Mouse (Mus musculus): ENCODE data around the gene Vamp2. TPM values are rescaled to one million over a fixed set of nuclear protein-coding genes. Genes with fewer than 3 reads are reported as not detected.

The Vamp2 gene
- total and polyA plus RNA-seq, 3 experiments: 5.8 to 104 (median 31.8) TPM

DNA sequence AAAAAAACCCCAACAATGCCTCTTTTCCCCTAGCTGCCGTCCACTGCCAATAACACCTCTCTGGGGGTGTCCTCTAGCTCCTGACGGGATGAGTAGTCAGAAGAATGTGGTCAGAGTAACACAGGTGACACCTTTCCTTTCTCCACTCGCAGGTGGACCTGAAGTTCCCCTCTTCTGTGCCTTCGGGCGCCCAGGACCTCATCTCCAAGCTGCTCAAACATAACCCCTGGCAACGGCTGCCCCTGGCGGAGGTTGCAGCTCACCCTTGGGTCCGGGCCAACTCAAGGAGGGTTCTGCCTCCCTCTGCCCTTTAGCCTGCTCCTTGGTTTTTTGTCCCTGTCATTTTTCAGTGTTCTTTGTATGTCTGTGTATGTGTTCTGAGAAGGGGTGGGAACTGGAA, 37.5 kb upstream of the Vamp2 start:
- DNase-seq (ENCODE audit: low spot score) (no peak), ATAC-seq (ENCODE audit: extremely low read depth, insufficient number of reproducible peaks, low FRiP score, poor library complexity, severe bottlenecking) (no peak)
- H3K36me3 ChIP-seq (replicated peaks): peaks cover 82% of the 10 kb centered on the region
- H3K4me3 ChIP-seq (ENCODE audit: low read depth, low read length): no peak overlapping the region
- no peaks in the 10 kb centered on the region; the same call in 1 of the 2 replicates for H3K27me3 ChIP-seq (ENCODE audit: insufficient read depth, low read length)
- TF ChIP-seq GATA1 (IDR thresholded peaks at IDR 0.05; ENCODE audit: borderline replicate concordance, low read length): no peak
- no peak for TF ChIP-seq POLR2AphosphoS5 (IDR thresholded peaks at IDR 0.05; ENCODE audit: insufficient replicate concordance, low read depth, low read length)
- no peak for TF ChIP-seq CTCF (IDR thresholded peaks at IDR 0.05; ENCODE audit: low read depth, low read length)
- TF ChIP-seq TAL1 (conservative IDR thresholded peaks at IDR 0.05; ENCODE audit: low read depth, low read length): no peak
- no peak for TF ChIP-seq GATA2 (IDR thresholded peaks at IDR 0.05; ENCODE audit: borderline replicate concordance, low read depth, low read length)
- no peaks in the 10 kb centered on the region for H3K9me3 ChIP-seq (replicated peaks)
- peaks cover 51% of the 10 kb centered on the region for H3K4me1 ChIP-seq (ENCODE audit: insufficient read depth, low read depth, low read length)

DNA sequence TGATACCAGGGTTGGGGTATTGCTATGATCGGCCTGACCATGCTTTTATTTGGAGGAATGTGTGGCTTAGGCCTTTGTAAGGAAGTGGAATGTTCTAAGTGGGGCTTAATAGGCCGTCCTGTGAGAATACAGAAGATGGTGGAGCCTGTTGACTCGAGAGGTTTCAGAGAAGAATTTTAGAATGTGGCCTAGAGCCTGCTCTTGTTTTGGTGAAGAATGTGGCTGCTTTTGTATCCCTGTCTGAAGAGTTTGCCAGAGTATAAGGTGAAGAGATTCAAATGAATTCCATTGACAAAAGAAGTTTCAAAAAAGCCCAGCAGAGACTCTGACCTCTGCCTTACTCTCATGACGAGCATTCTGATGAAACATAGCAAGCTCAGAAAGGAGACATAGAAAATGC, 36.5 kb upstream of the Vamp2 start:
- H3K4me3 ChIP-seq (ENCODE audit: low read depth, low read length): no peak overlapping the region
- H3K4me1 ChIP-seq (ENCODE audit: insufficient read depth, low read depth, low read length): peaks cover 47% of the 10 kb centered on the region
- no peak for DNase-seq (ENCODE audit: low spot score)
- no peak for ATAC-seq (ENCODE audit: extremely low read depth, insufficient number of reproducible peaks, low FRiP score, poor library complexity, severe bottlenecking)
- no peaks in the 10 kb centered on the region; the same call in 1 of the 2 replicates for H3K27me3 ChIP-seq (ENCODE audit: insufficient read depth, low read length)
- H3K9me3 ChIP-seq (replicated peaks): no peaks in the 10 kb centered on the region
- peaks cover 78% of the 10 kb centered on the region for H3K36me3 ChIP-seq (replicated peaks)
- no peak for TF ChIP-seq CTCF (IDR thresholded peaks at IDR 0.05; ENCODE audit: low read depth, low read length)
- TF ChIP-seq TAL1 (conservative IDR thresholded peaks at IDR 0.05; ENCODE audit: low read depth, low read length): no peak
- no peak for TF ChIP-seq POLR2AphosphoS5 (IDR thresholded peaks at IDR 0.05; ENCODE audit: insufficient replicate concordance, low read depth, low read length)
- TF ChIP-seq GATA2 (IDR thresholded peaks at IDR 0.05; ENCODE audit: borderline replicate concordance, low read depth, low read length): no peak

DNA sequence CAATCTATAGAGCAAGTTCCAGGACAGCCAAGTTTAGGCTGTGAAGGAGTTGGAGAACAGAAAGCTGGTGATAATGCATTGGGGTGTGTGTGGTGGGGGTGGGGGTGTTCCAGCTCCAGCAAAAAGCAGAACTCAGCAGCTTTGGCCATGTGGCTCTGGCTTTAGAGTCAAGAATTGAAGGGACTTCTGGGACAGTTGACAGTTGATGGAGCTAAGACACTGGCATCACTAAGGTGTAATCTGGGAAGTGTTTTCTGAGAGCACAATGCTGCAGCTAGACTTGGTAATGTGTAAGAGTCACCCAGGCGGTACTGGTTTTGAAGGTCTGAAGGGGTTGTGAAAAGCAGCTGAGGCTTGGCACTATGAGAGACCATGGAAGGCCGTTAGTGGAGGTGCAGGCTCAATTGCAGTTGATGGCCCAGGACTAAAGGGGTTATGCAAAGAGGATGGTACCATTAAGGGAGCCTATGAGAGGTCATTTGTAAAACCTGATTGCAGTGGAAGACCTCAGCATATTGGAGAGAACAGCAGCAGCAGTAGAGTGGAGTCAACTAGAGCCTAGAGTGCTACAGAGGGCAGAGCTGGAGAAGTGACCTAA, 35.4 kb upstream of the Vamp2 start:
- TF ChIP-seq POLR2AphosphoS5 (IDR thresholded peaks at IDR 0.05; ENCODE audit: insufficient replicate concordance, low read depth, low read length) (no peak), TAL1 (conservative IDR thresholded peaks at IDR 0.05; ENCODE audit: low read depth, low read length) (no peak), CTCF (IDR thresholded peaks at IDR 0.05; ENCODE audit: low read depth, low read length) (no peak), GATA2 (IDR thresholded peaks at IDR 0.05; ENCODE audit: borderline replicate concordance, low read depth, low read length) (no peak), GATA1 (IDR thresholded peaks at IDR 0.05; ENCODE audit: borderline replicate concordance, low read length) (no peak)
- Histone ChIP-seq H3K36me3 (replicated peaks) (peaks cover 66% of the 10 kb centered on the region), H3K27me3 (ENCODE audit: insufficient read depth, low read length) (no peaks in the 10 kb centered on the region; the same call in 1 of the 2 replicates), H3K9me3 (replicated peaks) (no peaks in the 10 kb centered on the region), H3K4me1 (ENCODE audit: insufficient read depth, low read depth, low read length) (peaks cover 38% of the 10 kb centered on the region), H3K4me3 (ENCODE audit: low read depth, low read length) (no peak overlapping the region)
- ATAC-seq (ENCODE audit: extremely low read depth, insufficient number of reproducible peaks, low FRiP score, poor library complexity, severe bottlenecking) (no peak), DNase-seq (ENCODE audit: low spot score) (no peak)

DNA sequence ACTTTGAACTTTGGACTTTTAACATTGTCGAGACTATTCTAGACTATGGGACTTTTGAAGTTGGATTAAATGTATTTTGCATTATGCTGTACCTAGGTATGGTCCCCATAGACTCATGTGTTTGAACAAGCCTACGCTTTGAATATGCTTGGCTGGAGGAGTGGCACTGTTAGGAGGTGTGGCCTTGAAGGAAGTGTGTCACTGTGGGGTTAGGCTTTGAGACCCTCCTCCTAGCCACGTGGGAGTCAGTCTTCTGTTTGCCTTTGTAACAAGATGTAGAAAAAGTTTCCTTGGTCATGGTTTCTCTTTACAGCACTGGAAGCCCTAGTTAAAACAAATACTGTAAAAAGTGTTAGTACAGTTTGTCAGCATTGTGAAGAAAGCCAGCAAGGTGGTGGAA, 34.4 kb upstream of the Vamp2 start:
- H3K9me3 ChIP-seq (replicated peaks): no peaks in the 10 kb centered on the region
- H3K4me3 ChIP-seq (ENCODE audit: low read depth, low read length): no peak overlapping the region
- H3K36me3 ChIP-seq (replicated peaks): peaks cover 57% of the 10 kb centered on the region
- peaks cover 37% of the 10 kb centered on the region for H3K4me1 ChIP-seq (ENCODE audit: insufficient read depth, low read depth, low read length)
- H3K27me3 ChIP-seq (ENCODE audit: insufficient read depth, low read length): no peaks in the 10 kb centered on the region; the same call in 1 of the 2 replicates
- ATAC-seq (ENCODE audit: extremely low read depth, insufficient number of reproducible peaks, low FRiP score, poor library complexity, severe bottlenecking) (no peak), DNase-seq (ENCODE audit: low spot score) (no peak)
- no peak for TF ChIP-seq POLR2AphosphoS5 (IDR thresholded peaks at IDR 0.05; ENCODE audit: insufficient replicate concordance, low read depth, low read length)
- TF ChIP-seq GATA1 (IDR thresholded peaks at IDR 0.05; ENCODE audit: borderline replicate concordance, low read length): no peak
- TF ChIP-seq GATA2 (IDR thresholded peaks at IDR 0.05; ENCODE audit: borderline replicate concordance, low read depth, low read length): no peak
- no peak for TF ChIP-seq CTCF (IDR thresholded peaks at IDR 0.05; ENCODE audit: low read depth, low read length)
- no peak for TF ChIP-seq TAL1 (conservative IDR thresholded peaks at IDR 0.05; ENCODE audit: low read depth, low read length)

DNA sequence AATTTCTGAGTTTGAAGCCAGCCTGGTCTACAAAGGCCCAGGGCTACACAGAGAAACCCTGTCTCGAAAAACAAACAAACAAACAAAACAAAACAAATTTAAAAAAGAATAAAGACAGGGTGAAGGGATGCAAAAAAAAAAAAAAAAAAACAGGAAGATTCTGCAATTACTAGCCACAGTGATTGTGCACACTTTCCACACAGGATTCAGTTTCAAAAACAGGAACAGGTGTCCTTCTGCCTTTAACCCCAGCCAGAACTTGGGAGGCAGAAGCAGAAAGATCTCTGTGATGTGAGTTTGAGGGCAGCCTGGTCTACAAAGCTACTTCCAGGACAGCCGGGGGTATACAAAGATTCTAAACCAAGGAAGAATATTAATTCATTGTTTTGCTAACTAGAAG, 30.0 kb upstream of the Vamp2 start:
- Histone ChIP-seq H3K4me3 (ENCODE audit: low read depth, low read length) (peak overlapping the region; percentile 91), H3K27me3 (ENCODE audit: insufficient read depth, low read length) (no peaks in the 10 kb centered on the region), H3K4me1 (ENCODE audit: insufficient read depth, low read depth, low read length) (peaks cover 35% of the 10 kb centered on the region), H3K9me3 (replicated peaks) (no peaks in the 10 kb centered on the region), H3K36me3 (replicated peaks) (peaks cover 18% of the 10 kb centered on the region)
- TF ChIP-seq TAL1 (conservative IDR thresholded peaks at IDR 0.05; ENCODE audit: low read depth, low read length) (no peak), POLR2AphosphoS5 (IDR thresholded peaks at IDR 0.05; ENCODE audit: insufficient replicate concordance, low read depth, low read length) (no peak), CTCF (IDR thresholded peaks at IDR 0.05; ENCODE audit: low read depth, low read length) (no peak), GATA2 (IDR thresholded peaks at IDR 0.05; ENCODE audit: borderline replicate concordance, low read depth, low read length) (no peak), GATA1 (IDR thresholded peaks at IDR 0.05; ENCODE audit: borderline replicate concordance, low read length) (no peak)
- no peak for DNase-seq (ENCODE audit: low spot score)
- no peak for ATAC-seq (ENCODE audit: extremely low read depth, insufficient number of reproducible peaks, low FRiP score, poor library complexity, severe bottlenecking)

DNA sequence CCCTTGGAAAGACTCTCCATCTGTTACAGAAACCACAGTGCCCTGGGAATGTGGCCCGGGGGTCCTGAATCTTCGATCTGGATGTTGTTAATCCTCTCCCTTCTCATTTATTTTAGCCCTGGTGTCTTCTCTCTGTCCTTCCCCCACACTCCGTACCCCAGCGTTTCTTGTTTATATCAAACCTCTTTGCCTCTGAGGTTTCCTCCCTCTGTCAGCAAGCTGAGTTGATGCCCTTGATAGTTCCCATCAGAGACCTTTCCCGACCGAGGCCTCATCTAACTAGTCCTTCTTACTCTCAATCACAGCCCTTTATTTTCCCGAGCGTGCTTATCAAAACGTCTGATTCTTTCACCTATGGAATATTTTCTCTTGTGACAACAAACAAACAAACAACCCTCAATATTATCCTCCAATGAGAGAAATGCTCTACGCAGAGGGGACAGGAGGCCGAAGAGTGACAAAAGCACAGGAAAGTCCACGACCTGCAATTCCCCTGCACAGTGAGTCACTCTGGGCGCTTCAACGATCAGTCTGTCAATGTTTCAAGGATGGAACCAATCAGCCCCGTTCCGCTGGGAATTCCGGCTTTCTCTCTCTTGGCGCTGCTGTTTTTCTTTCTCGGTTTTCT, 29.4 kb upstream of the Vamp2 start:
- peak overlapping the region; percentile 91 for H3K4me3 ChIP-seq (ENCODE audit: low read depth, low read length)
- DNase-seq (ENCODE audit: low spot score) (no peak), ATAC-seq (ENCODE audit: extremely low read depth, insufficient number of reproducible peaks, low FRiP score, poor library complexity, severe bottlenecking) (no peak)
- peaks cover 39% of the 10 kb centered on the region for H3K4me1 ChIP-seq (ENCODE audit: insufficient read depth, low read depth, low read length)
- TF ChIP-seq GATA2 (IDR thresholded peaks at IDR 0.05; ENCODE audit: borderline replicate concordance, low read depth, low read length): no peak
- TF ChIP-seq POLR2AphosphoS5 (IDR thresholded peaks at IDR 0.05; ENCODE audit: insufficient replicate concordance, low read depth, low read length): no peak
- no peak for TF ChIP-seq TAL1 (conservative IDR thresholded peaks at IDR 0.05; ENCODE audit: low read depth, low read length)
- no peak for TF ChIP-seq CTCF (IDR thresholded peaks at IDR 0.05; ENCODE audit: low read depth, low read length)
- no peak for TF ChIP-seq GATA1 (IDR thresholded peaks at IDR 0.05; ENCODE audit: borderline replicate concordance, low read length)
- H3K9me3 ChIP-seq (replicated peaks): no peaks in the 10 kb centered on the region
- peaks cover 14% of the 10 kb centered on the region for H3K36me3 ChIP-seq (replicated peaks)
- H3K27me3 ChIP-seq (ENCODE audit: insufficient read depth, low read length): no peaks in the 10 kb centered on the region

All from G1E (cell line).